Mouse (Mus musculus) erythroblast, embryonic 14.5 days (primary cell): Measurements from ENCODE around the gene Hsf2. TPM values are rescaled to one million over a fixed set of nuclear protein-coding genes. Genes with fewer than 3 reads are reported as not detected.

ENCODE experiments used
- H3K27me3 ChIP-seq: 2 replicates; pipeline ENCODE4 v1.6.1; 2012; ENCODE audit warnings: inconsistent platforms; ENCODE audit not compliant: control insufficient read depth
- H3K36me3 ChIP-seq: 2 replicates; pipeline ENCODE4 v1.6.1; 2012; ENCODE audit warnings: mild to moderate bottlenecking, inconsistent platforms; ENCODE audit not compliant: control insufficient read depth
- H3K4me1 ChIP-seq: 2 replicates; pipeline ENCODE4 v1.6.1; 2012; ENCODE audit warnings: inconsistent platforms; ENCODE audit not compliant: control insufficient read depth
- H3K4me3 ChIP-seq: replicated peaks from 2 replicates; pipeline ENCODE3; 2012; ENCODE audit warnings: moderate library complexity, mild to moderate bottlenecking, inconsistent platforms
- H3K9me3 ChIP-seq: 2 replicates; pipeline ENCODE4 v1.6.1; 2012; ENCODE audit warnings: low read length, inconsistent platforms, mixed read lengths; ENCODE audit not compliant: control insufficient read depth
- GATA1 ChIP-seq: IDR thresholded peaks from 2 replicates; pipeline ENCODE4 v1.6.1; 2012; ENCODE audit warnings: low read length, inconsistent platforms, mixed read lengths
- TAL1 ChIP-seq: IDR thresholded peaks from 3 replicates; pipeline ENCODE4 v1.6.1; 2012; ENCODE audit warnings: low read length, inconsistent platforms, mixed read lengths
- polyA plus RNA-seq: library from polyadenylated mRNA; stranded (reverse); fragments of >175 nt; gene quantifications from 2 replicates; pipeline ENCODE4 v1.2.3, GENCODE M21; 2012

The Hsf2 gene
- polyA plus RNA-seq, 1 experiment = 0.01 TPM

DNA sequence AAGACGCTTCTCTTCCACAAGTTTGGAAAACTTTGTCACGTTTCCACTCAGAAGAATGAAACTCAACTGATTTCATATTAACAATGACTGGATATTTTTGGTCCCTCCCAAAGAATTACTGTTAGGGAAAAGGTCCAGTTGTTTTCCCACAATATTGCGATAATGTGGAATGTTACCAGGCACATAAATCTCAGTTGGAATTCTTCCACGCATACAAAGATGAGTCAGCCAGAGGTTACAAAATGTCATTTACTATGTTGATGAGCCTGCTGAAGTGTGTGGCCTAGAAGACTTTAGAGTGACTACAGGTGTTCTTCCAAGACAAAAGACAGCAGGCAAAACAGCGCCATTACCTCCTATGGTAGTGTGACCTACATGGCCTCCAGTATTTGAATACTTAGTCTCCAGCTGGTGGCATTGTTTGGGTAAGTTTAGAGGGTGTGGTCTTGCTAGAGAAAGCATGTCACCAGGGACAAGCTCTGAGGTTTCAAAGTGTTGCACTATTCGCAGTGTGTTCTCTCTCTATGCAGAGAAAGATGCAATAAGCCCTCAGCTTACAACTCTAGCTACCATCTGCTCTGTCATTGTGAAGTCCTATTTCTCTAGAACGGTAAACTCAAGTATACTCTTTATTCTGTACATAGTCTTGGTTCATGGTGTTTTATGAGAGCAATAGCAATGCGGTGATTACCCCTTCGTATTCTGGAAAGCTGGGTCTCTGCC lies 8.9 kb upstream of the Hsf2 start:
- H3K36me3 ChIP-seq = no peaks in the 10 kb centered on the region
- TF ChIP-seq GATA1 = no peak
- TF ChIP-seq TAL1 = no peak
- H3K27me3 ChIP-seq = no peaks in the 10 kb centered on the region
- no peak overlapping the region for H3K4me3 ChIP-seq
- H3K9me3 ChIP-seq = no peaks in the 10 kb centered on the region
- H3K4me1 ChIP-seq = peaks cover 4% of the 10 kb centered on the region

DNA sequence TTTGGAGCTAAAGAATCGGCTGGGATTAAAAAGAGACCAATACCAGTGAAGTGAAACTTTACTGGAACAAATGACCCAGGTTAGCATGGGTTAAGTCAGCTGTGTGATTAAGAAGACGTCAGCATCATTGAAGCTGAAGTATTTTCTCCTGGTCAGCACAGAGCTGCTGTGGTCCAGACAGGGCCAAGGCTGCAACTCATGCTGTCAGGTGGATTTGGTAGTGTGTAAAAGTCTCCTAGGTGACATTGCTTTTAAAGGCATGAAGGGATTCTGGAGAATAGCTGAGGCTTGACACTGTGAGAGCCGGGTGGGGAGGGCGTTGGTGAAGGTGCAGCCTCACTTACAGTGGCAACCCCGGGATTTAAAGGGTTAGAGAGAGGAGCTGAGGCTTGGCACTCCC lies 4.5 kb upstream of the Hsf2 start:
- Histone ChIP-seq H3K36me3 (no peaks in the 10 kb centered on the region), H3K9me3 (no peaks in the 10 kb centered on the region), H3K4me1 (peaks cover 13% of the 10 kb centered on the region), H3K27me3 (no peaks in the 10 kb centered on the region), H3K4me3 (no peak overlapping the region)
- TF ChIP-seq TAL1 (no peak), GATA1 (no peak)

DNA sequence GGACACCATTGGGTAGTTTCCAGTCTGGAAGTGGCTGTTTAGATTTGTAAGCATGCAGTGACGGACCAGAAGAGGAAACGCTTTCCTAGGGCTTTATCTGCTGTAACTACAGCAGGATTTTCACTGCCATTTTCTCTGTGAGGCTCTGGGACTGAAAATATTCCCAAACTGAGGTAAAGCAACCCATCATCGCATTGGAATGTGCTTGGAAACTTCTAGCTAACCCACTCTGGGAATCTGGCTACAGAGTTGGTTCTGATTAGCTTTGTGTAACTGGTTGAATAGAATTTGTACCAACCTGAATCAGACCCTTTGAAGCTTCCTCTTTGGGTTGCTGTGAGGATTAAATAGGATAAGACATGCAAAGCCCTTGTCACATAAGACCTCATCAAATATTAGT lies 1.4 kb upstream of the Hsf2 start:
- no peak overlapping the region for H3K4me3 ChIP-seq
- no peak for TF ChIP-seq GATA1
- TF ChIP-seq TAL1 = no peak
- H3K36me3 ChIP-seq = no peaks in the 10 kb centered on the region
- H3K4me1 ChIP-seq = peaks cover 21% of the 10 kb centered on the region
- H3K9me3 ChIP-seq = no peaks in the 10 kb centered on the region
- H3K27me3 ChIP-seq = peaks cover 4% of the 10 kb centered on the region

DNA sequence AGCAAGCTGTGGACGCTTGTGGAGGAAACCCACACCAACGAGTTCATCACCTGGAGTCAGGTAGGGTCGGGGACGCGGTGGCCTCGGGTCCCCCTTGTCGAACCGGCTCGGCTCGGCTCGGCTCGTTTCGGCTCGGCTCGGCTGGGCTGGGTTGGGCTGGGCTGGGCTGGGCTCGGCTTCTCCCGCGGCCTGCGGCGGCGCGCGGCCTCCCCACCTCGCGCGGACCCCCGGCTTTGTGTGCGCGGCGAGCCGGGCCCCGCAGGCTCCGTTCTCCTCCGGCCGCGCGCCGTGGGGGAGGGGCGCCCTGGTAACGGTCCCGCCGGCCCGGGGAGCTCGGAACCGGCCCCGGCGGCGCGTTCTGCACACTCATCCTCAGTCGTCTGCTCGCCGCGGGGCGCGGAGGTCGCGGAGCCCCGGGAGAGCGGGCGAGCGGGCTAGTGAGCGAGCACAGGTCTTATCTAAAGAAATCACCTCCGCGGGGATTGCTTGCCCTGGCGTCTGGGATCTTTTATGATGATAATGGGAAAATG lies 422 bp downstream of the Hsf2 start:
- Histone ChIP-seq H3K4me3 (peak overlapping the region; percentile 78), H3K4me1 (peaks cover 19% of the 10 kb centered on the region), H3K27me3 (peaks cover 4% of the 10 kb centered on the region), H3K9me3 (no peaks in the 10 kb centered on the region), H3K36me3 (no peaks in the 10 kb centered on the region)
- TF ChIP-seq TAL1 (no peak), GATA1 (no peak)

GRCm38 (mm10) chr10:57487201-57487600 lies 1.0 kb downstream of the Hsf2 start:
- Histone ChIP-seq H3K9me3 (no peaks in the 10 kb centered on the region), H3K4me1 (peaks cover 22% of the 10 kb centered on the region), H3K27me3 (peaks cover 4% of the 10 kb centered on the region), H3K36me3 (no peaks in the 10 kb centered on the region), H3K4me3 (peak overlapping the region; percentile 78)
- TF ChIP-seq GATA1 (no peak), TAL1 (no peak)

DNA sequence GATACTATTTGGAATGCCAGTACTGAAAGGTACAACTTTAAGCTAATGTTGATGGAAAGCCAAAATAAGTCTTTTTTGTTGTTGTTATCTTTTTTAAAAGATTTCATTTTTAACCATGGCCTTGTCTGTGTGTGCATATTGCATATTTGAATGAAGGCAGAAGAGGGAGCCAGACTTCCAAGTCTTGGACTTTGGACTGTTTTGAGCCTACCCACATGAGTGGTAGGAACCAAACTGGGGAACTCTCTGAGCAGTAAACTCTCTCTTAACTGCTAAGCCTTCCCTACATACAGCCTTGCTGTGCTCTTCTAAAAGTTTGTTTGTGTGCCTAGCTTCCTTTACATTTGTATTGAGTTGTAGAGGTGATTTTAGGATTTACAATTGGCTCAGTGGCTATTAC lies 2.4 kb downstream of the Hsf2 start:
- Histone ChIP-seq H3K36me3 (no peaks in the 10 kb centered on the region; the same call in 1 of the 2 replicates), H3K4me3 (no peak overlapping the region), H3K9me3 (no peaks in the 10 kb centered on the region), H3K27me3 (peaks cover 4% of the 10 kb centered on the region), H3K4me1 (peaks cover 22% of the 10 kb centered on the region)
- no peak for TF ChIP-seq TAL1
- no peak for TF ChIP-seq GATA1

DNA sequence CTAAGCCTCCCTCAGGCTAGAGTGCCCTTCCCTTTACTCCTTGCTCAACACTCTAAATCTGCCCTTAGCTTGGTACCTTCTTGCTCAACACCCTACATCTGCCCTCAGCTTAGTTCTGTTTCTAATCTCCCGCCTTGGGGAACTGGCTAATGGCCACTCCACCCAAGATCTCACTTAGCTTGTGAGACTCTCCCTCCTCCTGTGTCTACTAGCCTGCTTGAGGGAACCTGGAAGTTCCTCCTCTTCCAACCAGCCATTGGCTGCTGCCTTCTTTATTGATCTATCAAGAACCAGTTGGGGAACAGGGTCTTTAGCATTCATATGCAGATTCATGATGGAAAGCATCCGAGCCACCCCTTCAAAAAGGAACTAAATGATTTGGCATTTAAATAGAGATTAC lies 5.9 kb downstream of the Hsf2 start:
- TF ChIP-seq TAL1 (no peak), GATA1 (no peak)
- Histone ChIP-seq H3K27me3 (peaks cover 4% of the 10 kb centered on the region), H3K4me3 (no peak overlapping the region), H3K4me1 (peaks cover 11% of the 10 kb centered on the region), H3K9me3 (no peaks in the 10 kb centered on the region), H3K36me3 (no peaks in the 10 kb centered on the region; the same call in 1 of the 2 replicates)

- TF ChIP-seq TAL1 (no peak), GATA1 (no peak)
Observed at GRCm38 (mm10) chr10:57499414-57500156, 13.4 kb downstream of the Hsf2 start.

DNA sequence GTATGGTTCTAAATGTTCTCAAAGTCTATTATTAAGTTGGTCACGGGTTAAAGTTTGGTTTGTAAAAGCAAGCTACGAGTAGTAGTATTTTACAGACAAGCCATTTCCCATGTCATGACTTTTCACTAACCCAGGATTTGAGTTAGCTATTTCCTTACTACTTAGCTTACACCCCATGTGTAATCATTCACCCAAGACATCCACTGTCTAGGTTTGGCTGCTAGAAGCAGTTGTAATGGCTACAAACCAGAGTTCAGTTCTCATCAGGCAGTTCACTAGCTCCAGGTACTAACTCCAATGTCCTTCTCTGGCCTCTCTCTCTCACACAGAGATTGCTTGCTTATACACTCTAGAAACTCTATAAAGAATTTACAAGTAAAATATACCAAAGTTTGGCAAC lies 28.4 kb downstream of the Hsf2 start:
- Histone ChIP-seq H3K4me1 (no peaks in the 10 kb centered on the region), H3K27me3 (no peaks in the 10 kb centered on the region), H3K4me3 (no peak overlapping the region), H3K9me3 (no peaks in the 10 kb centered on the region), H3K36me3 (peaks cover 86% of the 10 kb centered on the region)
- no peak for TF ChIP-seq GATA1
- no peak for TF ChIP-seq TAL1

More at GRCm38 (mm10) chr10:57499414-57500156, 13.4 kb downstream of the Hsf2 start:
- H3K27me3 ChIP-seq = no peaks in the 10 kb centered on the region
- H3K4me3 ChIP-seq = no peak overlapping the region
- no peaks in the 10 kb centered on the region for H3K9me3 ChIP-seq
- H3K4me1 ChIP-seq = no peaks in the 10 kb centered on the region
- H3K36me3 ChIP-seq = peaks cover 5% of the 10 kb centered on the region; the same call in 1 of the 2 replicates
